Mouse (Mus musculus): ENCODE results near the gene Fv1.

The Fv1 gene

DNA sequence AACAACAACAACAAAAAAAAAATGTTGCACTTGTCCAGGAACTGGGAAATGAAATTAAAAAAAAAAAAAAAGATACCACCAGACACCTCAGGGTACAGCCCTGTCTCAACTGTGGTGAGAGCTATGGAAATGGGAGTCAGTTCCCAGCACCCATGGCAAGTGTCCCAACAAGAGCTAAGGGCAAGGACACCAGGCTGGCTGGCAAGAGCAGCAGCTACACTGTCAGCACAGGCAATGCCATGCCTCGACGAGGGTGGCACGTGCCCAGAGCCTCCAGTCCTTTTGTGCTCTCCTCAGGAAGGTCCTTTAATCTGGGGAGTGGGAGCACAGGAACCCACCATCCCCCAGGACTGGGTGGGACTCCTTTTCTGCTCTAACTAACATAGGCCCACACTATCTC lies 15.4 kb downstream of the Fv1 start:
- DNase-seq (ENCODE audit: low spot score in 2 of 2) = no peak

DNA sequence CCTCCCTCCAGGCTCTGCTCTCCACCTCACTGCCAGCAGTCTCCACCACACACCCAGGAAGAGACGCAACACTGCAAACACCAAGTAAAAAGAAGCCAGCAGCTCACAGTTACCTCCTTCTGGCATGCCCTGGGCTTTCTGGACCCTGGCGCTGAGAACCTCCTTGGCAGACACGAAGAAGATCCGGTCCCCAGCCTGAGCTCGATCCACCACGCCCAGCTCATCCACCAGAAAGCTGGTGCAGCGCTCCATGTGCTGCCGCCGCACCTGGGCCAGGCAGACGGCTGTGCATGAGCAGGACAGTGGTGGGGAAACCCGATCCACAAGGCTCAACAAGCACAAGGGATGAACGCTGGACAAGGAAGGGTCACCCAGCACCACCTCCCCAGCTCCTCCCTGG lies 17.4 kb downstream of the Fv1 start:
- DNase-seq (ENCODE audit: low spot score in 2 of 2) = no peak

DNA sequence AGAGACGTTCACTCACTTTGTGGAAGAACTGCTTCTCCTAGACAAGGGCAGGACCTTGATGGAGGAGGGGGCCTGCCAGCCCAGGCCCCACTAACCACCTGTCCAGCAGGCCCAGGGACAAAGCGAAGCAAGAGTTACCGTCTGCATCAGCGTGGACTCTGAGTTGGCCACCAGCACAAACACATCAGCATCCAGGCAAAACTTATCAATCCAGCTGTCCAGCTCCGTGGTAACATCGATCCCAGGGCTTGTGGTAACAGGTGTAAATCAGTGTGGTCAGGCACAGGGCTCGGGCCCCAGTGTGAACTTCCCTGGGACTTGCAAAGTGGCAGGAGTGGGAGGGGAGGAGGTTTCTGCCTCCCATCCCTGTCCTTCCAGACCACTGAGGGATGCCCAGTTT lies 18.5 kb downstream of the Fv1 start:
- no peak for DNase-seq (ENCODE audit: low spot score in 2 of 2)

DNA sequence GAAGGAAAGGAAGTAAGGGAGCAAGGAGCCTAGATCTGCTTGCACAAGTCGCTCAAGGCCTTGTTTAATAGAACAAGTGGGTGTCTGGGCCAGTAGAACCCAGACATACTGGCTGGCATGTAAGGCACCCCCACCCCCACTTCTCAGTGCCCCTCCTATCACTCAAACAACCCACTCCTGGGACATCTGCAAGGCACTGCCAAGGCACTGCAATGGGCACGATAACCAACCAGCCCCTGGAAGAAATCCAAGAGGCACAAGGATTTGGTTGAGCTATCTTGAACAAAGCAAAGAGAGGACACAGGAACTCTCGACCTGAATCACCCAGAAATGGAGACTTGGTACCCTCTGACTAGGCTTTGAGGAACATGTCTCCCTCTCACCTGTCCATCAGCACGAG lies 19.5 kb downstream of the Fv1 start:
- DNase-seq (ENCODE audit: low spot score in 2 of 2) = no peak

DNA sequence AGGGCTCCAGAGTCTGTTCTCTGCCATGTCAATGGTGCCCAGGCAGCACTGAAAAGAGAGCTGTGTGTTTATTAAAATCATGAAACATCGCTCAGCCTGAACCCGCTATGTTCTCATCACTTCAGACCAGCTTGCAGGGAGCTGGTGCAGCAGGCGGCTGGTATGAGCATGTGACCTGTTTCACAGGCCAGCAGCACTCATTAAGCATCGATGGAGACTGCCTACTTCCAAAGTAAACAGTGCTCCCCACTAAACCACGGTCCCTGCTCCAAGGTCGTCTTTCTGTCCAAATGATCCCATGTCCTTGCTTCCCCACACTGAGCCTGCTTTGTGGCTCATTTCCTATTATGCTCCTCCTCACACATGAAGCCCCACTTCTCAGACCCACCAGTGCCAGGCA lies 21.6 kb downstream of the Fv1 start:
- DNase-seq (ENCODE audit: low spot score in 2 of 2) = no peak

DNA sequence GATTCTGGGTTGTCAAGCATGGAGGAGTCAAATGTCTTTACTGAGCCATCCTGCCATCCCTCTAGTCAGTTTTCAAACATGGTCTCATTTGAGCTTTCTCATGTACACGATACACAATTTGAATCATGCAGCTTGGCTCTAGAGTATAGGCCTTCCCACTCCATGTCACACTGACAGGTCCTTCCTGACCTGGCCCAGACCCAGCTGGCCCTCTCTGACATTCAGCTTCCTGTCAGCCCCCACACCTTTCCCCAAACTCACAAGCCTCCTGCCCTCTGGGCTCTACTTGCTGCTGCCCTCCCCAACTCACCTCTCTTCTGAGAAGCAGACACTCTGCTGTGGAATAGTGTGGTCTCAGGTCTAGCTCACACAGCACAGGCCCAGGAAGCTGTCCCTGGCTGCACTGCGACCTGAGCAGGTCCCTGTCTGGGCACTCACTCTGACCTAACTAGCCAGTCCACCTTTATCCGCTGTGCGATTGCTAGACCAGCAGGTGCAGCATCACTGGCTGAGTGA lies 27.1 kb downstream of the Fv1 start:
- DNase-seq (ENCODE audit: low spot score in 2 of 2) = no peak

DNA sequence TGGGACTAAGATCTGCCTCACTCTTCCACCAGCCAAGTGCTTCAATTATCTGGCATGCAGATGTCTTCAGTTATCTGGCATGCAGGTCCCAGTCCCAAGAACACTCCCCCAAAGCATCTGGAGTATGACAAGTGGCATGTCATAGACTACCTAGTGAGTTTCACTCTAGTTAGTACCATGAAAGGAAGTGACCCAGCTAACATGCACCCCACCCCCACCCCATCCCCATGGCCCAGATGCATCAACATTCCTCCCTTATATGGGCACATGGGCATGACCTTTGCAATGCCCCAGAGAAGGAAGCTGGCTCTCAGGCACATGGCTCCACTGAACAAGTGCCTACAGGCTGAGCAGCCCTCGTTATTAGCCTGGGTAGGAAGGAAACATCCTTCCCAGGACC lies 27.6 kb downstream of the Fv1 start:
- DNase-seq (ENCODE audit: low spot score in 2 of 2) = no peak

DNA sequence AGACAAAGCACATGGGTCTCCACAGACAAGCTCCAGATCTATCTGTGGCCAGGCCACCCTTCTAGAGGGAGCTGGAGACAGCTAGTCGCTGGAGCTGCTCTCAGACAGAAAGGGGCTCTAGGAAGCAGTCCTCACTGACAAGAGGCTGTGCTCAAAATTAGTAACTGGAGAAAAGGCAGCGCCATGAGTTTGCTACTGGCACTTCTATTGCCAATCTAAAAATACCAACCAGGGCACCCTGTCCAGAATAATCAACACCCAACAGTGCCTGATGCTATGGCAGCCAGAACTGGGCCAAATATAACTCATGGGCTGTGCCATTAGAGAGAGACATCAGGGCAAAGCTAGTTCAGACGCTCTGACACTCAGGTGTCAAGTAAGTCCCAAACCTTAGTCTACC lies 28.6 kb downstream of the Fv1 start:
- DNase-seq (ENCODE audit: low spot score in 2 of 2) = no peak

DNA sequence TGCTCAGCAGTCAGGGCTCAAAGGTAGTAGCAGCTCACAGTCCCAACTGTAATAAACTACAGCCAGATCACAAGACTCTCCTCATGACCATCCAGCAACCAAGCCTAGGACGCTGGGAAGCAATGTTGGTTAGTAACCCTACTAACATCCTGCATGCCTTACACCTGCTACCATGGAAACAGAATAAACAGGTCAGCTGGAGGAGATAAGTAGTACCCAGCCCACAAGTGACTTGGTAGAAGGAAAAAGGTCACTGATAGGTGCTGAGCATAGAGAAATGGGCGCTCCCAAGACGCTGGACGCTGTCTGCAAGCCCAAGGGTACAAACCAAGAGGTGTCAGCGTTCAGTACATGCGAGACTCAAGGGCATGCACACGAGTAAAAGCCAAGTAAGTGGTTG lies 31.7 kb downstream of the Fv1 start:
- DNase-seq (ENCODE audit: low spot score in 2 of 2) = no peak

DNA sequence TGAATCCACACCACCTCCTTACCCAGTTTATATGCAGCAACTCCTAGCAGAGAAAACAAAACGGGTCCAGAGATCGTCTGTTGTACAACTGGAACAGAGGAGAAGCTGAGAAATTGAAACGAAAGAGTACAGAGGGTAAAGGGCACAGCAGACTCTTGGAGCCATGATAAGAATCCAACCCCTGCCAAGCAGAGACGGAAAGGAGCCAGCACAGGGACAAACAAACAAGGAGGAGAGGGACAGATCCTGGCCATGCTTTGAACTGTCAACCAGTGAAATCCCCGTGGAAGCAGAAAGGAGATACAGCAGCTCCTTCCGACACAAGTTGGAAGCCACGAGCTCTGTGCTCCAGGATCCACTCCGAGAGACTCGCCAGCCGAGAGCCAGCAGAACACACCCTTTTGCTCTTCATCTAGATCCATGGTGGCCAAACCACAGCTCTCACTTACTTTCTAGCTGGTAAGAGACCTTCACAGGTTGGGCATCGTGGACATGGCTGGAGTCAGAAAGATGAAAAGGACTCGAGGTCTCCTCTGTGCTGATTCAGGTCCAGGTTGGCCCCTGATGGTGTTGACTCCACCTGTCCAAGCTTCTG lies 34.2 kb downstream of the Fv1 start:
- no peak for DNase-seq (ENCODE audit: low spot score in 2 of 2)

DNA sequence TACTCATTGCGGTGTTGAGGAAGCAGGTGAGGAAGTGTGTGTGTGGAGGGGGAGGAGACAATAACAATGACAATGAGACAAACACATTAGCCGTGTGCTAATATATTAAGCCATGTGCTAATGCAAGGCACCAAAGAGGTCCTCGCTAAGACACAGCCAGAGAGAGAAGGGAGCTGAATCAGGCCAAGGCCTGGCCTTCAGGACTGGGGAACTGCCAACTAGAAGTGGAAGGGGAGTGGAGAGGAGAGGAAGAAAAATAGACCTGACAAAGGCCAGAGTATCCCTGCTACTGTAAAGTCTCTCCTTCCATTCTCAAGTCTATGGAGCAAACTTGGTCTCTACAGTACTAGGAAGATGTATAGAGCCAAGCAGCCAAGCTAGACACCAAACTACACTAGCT lies 34.8 kb downstream of the Fv1 start:
- DNase-seq (ENCODE audit: low spot score in 2 of 2) = no peak

DNA sequence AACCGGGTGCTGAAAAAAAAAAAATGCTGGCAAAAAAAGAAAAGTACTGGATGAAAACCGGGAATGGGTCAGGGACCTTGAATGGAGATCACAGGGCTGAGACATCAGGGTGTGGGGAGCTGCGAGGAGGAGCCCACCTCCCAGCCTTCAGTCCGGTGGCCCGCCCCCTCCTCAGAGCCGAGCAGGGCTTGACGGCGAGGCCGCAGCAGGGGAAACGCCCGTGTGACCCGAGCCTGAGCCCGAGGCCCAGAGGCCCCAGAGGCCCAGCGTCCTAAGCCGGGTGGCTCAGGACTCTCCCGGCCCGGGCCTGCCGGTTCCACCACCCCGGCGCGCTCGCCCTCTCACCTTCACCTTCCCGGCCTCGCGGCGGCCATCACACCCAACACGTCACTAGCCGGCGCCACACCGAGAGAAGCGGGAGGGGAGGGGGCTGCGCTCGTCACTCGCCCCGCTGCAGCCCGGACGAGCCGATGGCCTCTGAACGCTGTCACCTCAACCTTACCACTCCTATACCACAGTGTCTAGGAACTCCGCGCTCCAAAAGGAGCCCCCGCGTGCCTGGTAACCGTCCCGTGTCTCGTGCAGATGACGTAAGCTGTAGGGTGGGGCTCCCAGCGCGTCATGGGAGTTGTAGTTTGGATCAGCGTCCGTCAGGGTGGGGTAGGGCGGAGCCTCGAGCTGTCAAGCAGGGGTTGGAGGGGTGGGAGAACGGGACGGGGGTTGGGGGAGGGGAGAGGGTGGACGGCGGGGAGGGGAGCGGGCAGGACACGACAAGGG lies 35.7 kb downstream of the Fv1 start, which contains the start of gene Mfn2:
Gene Mfn2 (minus strand): TSS at position 392 of the 777 bp plus-strand sequence.
- peak; percentile 83 to 88 for DNase-seq (ENCODE audit: low spot score in 2 of 2)

DNA sequence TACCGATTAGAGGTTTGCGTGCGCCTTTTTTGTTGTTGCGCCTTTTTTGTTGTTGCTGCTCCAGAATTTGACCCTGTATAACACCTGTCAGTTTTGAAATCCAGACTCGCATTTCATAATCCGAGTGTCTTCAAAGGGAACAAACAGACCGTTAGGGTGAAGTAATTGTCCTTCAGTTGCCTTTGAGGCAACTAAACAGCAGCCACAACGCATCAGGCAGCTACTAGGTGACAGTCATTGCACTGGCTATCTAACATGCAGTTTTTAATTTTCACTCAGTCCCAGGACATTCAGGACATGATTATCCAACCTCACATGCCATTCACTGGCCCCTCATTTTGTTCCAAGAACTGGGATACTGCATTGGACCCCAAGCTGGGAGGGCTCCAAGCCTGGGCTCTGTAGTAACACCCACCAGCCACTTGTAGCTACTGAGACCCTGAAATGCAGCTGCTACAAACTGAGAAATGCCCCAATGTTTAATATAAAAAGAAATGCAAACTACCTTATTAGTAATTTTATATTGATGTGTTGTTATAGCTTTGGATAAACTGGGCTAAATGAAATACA lies 36.4 kb downstream of the Fv1 start:
- DNase-seq (ENCODE audit: low spot score in 2 of 2) = no peak

DNA sequence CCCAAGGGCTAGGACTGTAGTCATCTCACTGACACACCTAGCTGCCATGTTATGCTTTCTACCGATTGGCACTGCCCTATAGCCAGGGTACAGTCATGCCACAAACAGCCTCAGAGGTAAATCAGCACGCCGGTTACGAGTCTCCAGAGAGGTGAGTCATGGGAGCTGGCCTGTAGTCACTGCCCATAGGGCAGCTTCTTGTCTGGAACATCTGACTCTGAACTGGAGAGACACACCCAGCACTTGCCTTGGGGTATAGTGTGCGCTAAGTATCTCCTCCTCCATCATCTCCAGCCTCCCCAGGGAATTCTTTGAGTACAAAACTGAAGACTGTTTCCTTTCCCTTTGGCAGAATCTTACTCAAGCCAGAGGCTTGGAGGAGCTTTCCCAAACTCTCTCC lies 37.5 kb downstream of the Fv1 start:
- no peak for DNase-seq (ENCODE audit: low spot score in 2 of 2)

DNA sequence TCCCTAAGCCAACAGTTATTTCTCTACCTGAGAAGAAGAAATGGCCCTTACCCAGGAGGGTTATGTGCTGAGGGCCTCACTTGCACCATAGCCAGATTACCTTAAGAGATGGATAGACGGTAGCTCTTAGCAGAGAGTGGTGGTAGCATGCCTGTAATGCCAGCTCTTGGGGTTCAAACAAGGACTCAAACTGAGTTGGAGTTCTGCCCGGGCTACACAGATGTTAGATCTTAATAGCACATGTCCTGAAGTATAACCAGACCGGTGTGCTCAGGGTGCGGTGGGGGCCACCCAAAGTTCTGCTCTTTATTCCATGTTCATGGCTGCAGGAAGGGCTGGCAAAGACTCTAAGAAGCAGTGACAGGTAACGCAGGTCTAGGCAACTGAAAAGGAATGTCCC lies 40.7 kb downstream of the Fv1 start:
- no peak for DNase-seq (ENCODE audit: low spot score in 2 of 2)

DNA sequence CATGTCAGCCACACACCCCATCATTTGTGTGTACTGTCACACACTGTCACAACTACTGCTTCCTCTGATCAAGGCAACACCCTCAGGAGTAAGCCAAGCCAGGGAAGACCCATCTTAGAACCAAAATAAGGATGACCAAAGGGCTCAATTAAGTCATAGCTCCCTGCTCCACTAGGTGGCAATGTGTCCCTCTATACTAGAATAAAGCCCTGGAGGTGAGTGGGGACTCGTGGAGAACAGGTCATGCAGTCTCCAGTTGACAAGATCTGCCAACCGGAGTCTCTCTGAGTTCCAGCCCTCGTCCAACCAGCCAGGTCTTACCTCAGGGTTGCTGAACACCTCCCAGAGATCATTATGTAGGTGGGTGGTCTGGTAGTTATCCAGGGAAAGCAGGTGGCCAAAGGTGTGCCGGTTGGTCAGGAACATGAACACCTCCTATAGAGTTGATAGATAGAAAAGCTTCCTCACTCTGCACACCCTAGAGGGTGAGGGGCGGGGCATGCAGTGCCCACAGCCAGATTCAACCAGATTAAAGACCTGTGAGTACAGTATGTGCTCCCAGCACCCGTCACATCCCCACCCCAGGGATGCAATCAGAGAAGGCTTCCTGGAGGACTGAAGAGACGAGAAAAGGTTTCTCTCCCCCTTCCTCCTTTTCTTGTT lies 49.8 kb downstream of the Fv1 start:
- DNase-seq (ENCODE audit: low spot score in 2 of 2) = peak in 1 of 2 experiments; percentile 29
